Comparison of ENCODE assay signal across 19 mouse cellular contexts in the genomic region with DNA sequence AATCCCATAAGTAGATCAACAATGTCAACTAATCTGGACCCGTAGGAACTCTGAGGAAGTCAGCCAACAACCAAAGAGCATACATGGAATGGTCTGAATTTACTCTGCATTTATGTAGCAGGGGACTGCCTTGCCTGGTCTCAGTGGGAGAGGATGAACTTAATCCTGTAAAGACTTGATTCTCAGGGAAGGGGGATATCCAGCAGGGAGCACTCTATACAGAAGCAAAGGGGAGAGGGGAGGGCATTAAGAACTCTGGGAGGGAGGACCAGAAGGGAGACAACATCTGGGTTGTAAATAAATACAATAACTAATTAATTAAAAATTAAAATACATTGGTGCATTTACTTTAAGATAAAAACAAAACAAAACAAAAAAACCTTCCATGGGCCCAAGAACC.
A peak's percentile ranks its signal among the peaks of the same experiment; 100 is the strongest.
DNase-seq lines count a peak whose midpoint lies in the region; ATAC-seq and TF ChIP-seq lines count a peak whose summit lies in the region.
"Had no signal": no experiment of that assay in that cellular context is flagged by ENCODE, and none has a peak within 500 bp of the region (broad histone marks: within the 10 kb centered on the region; RNA-seq: fewer than 3 reads in every experiment).

No protein-coding gene starts in this region.

- H3K4me1 ChIP-seq in midbrain, embryonic 11.5 days (ENCODE audit: control insufficient read depth, insufficient read depth, low read length), result no peaks in the 10 kb centered on the region
- H3K4me1 ChIP-seq in midbrain, embryonic 16.5 days (ENCODE audit: control insufficient read depth, insufficient read depth, low read length), result no peaks in the 10 kb centered on the region
- H3K4me1 ChIP-seq in stomach, postnatal 0 days (replicated peaks; ENCODE audit: control insufficient read depth, insufficient read depth), result no peaks in the 10 kb centered on the region
- H3K4me1 ChIP-seq: embryonic facial prominence, embryonic 10.5 days; embryonic facial prominence, embryonic 12.5 days; forebrain, embryonic 13.5 days; forebrain, embryonic 15.5 days had no signal

- H3K36me3 ChIP-seq in midbrain, embryonic 11.5 days (ENCODE audit: control insufficient read depth, insufficient read depth, low read length), result no peaks in the 10 kb centered on the region
- H3K36me3 ChIP-seq in midbrain, embryonic 16.5 days (ENCODE audit: control insufficient read depth, insufficient read depth, low read length), result no peaks in the 10 kb centered on the region
- no peaks in the 10 kb centered on the region for H3K36me3 ChIP-seq in stomach, postnatal 0 days (ENCODE audit: control insufficient read depth, insufficient read depth, low read length)
- H3K36me3 ChIP-seq: embryonic facial prominence, embryonic 10.5 days; embryonic facial prominence, embryonic 12.5 days; forebrain, embryonic 15.5 days had no signal

- no peak for TF ChIP-seq EP300 in stomach, postnatal 0 days (optimal IDR thresholded peaks at IDR 0.05)

- ATAC-seq in midbrain, embryonic 11.5 days (ENCODE audit: low FRiP score), result peak; percentile 68
- ATAC-seq in midbrain, embryonic 16.5 days, result no peak
- ATAC-seq in stomach, postnatal 0 days (ENCODE audit: low FRiP score, low TSS enrichment), result no peak
- ATAC-seq: forebrain, embryonic 13.5 days; forebrain, embryonic 15.5 days; forebrain, postnatal 0 days had no signal

- no peaks in the 10 kb centered on the region for H3K9me3 ChIP-seq in midbrain, embryonic 11.5 days (ENCODE audit: control insufficient read depth, low read length)
- no peaks in the 10 kb centered on the region for H3K9me3 ChIP-seq in midbrain, embryonic 16.5 days (replicated peaks; ENCODE audit: control insufficient read depth, low read length, poor library complexity, severe bottlenecking)
- no peaks in the 10 kb centered on the region for H3K9me3 ChIP-seq in stomach, postnatal 0 days (ENCODE audit: control insufficient read depth, low read length)
- H3K9me3 ChIP-seq: embryonic facial prominence, embryonic 10.5 days; embryonic facial prominence, embryonic 12.5 days; forebrain, embryonic 13.5 days; forebrain, embryonic 15.5 days had no signal

- no peaks in the 10 kb centered on the region for H3K27me3 ChIP-seq in midbrain, embryonic 11.5 days (ENCODE audit: control insufficient read depth, insufficient read depth, low read length)
- H3K27me3 ChIP-seq in midbrain, embryonic 16.5 days (ENCODE audit: control insufficient read depth, insufficient read depth, low read depth, low read length), result no peaks in the 10 kb centered on the region
- no peaks in the 10 kb centered on the region for H3K27me3 ChIP-seq in stomach, postnatal 0 days (ENCODE audit: control insufficient read depth, insufficient read depth, low read length)
- H3K27me3 ChIP-seq: embryonic facial prominence, embryonic 12.5 days; forebrain, embryonic 13.5 days; forebrain, embryonic 15.5 days had no signal

- no peak for DNase-seq in midbrain, embryonic 11.5 days (ENCODE audit: low spot score, missing footprints)
- peak; percentile 0 for DNase-seq in retina, adult 2 months (ENCODE audit: low read depth, low spot score)
- no peak for DNase-seq in retina, embryonic 14.5 days (ENCODE audit: low spot score)
- DNase-seq in retina, postnatal 1 day, result peak; percentile 15
- no peak for DNase-seq in stomach, postnatal 0 days (ENCODE audit: low spot score)
- DNase-seq: adrenal gland, adult 2 months; adrenal gland, postnatal 10 days; adrenal gland, postnatal 25 days; cerebellum, adult 11-12 months; cerebellum, adult 2 months; cerebellum, adult 9-10 months; cerebellum, postnatal 10 days; cerebellum, postnatal 25 days; forebrain, postnatal 0 days had no signal

- 7% methylated on average over 1 of the region's 1 CpGs for WGBS in midbrain, embryonic 11.5 days
- WGBS in midbrain, embryonic 16.5 days, result 17% methylated on average over 1 of the region's 1 CpGs
- 23% methylated on average over 1 of the region's 1 CpGs for WGBS in stomach, postnatal 0 days

- no peak overlapping the region for H3K9ac ChIP-seq in midbrain, embryonic 11.5 days (ENCODE audit: low read length)
- no peak overlapping the region for H3K9ac ChIP-seq in midbrain, embryonic 16.5 days (ENCODE audit: low read depth, low read length)
- H3K9ac ChIP-seq in stomach, postnatal 0 days (ENCODE audit: low read length), result no peak overlapping the region
- H3K9ac ChIP-seq: embryonic facial prominence, embryonic 12.5 days; forebrain, embryonic 13.5 days; forebrain, embryonic 15.5 days; forebrain, postnatal 0 days had no signal

- TF ChIP-seq CTCF in stomach, postnatal 0 days (IDR thresholded peaks at IDR 0.05; ENCODE audit: low read depth), result no peak

- H3K27ac ChIP-seq in midbrain, embryonic 11.5 days (ENCODE audit: low read depth, low read length), result no peak overlapping the region
- H3K27ac ChIP-seq in midbrain, embryonic 16.5 days (ENCODE audit: low read length), result no peak overlapping the region
- H3K27ac ChIP-seq in stomach, postnatal 0 days (replicated peaks), result no peak overlapping the region
- H3K27ac ChIP-seq: embryonic facial prominence, embryonic 10.5 days; embryonic facial prominence, embryonic 12.5 days; forebrain, embryonic 13.5 days; forebrain, embryonic 15.5 days had no signal

- no peak overlapping the region for H3K4me3 ChIP-seq in midbrain, embryonic 11.5 days (ENCODE audit: low read depth, low read length)
- H3K4me3 ChIP-seq in midbrain, embryonic 16.5 days (ENCODE audit: low read depth, low read length), result no peak overlapping the region
- no peak overlapping the region for H3K4me3 ChIP-seq in stomach, postnatal 0 days (ENCODE audit: low read depth, low read length)
- H3K4me3 ChIP-seq: embryonic facial prominence, embryonic 10.5 days; embryonic facial prominence, embryonic 12.5 days; forebrain, embryonic 13.5 days; forebrain, embryonic 15.5 days had no signal

- no peak overlapping the region for H3K4me2 ChIP-seq in midbrain, embryonic 11.5 days
- H3K4me2 ChIP-seq in midbrain, embryonic 16.5 days (ENCODE audit: low read length), result no peak overlapping the region
- no peak overlapping the region for H3K4me2 ChIP-seq in stomach, postnatal 0 days (replicated peaks; ENCODE audit: low read depth)
- H3K4me2 ChIP-seq: embryonic facial prominence, embryonic 12.5 days; forebrain, embryonic 13.5 days; forebrain, embryonic 15.5 days had no signal

Comparison
In these comparisons a context has a peak if more than half of its experiments do, and no peak if none do; other contexts are left out.
1. DNase-seq: peak in retina, adult 2 months (single experiment) and retina, postnatal 1 day (single experiment); none in midbrain, embryonic 11.5 days (single experiment), retina, embryonic 14.5 days (single experiment) and stomach, postnatal 0 days (single experiment).